ENCODE assay signal across 8 mouse cellular contexts in genomic region chr2:151008517-151008932, GRCm38 (mm10). TPM values are rescaled to one million over a fixed set of nuclear protein-coding genes. Genes with fewer than 3 reads are reported as not detected.
DNase-seq lines count a peak whose midpoint lies in the region; ATAC-seq and TF ChIP-seq lines count a peak whose summit lies in the region.

No protein-coding gene starts in this region.

- no peak for TF ChIP-seq CTCF in left cerebral cortex, adult 2 months (IDR thresholded peaks at IDR 0.05)
- TF ChIP-seq CTCF in testis, adult 2 months (IDR thresholded peaks at IDR 0.05; ENCODE audit: control insufficient read depth, insufficient read depth, insufficient replicate concordance, low read depth, low read length): no peak

- H3K9ac ChIP-seq in forebrain, embryonic 16.5 days (replicated peaks; ENCODE audit: low read depth, low read length): peak overlapping the region; percentile 88
- H3K9ac ChIP-seq in liver, embryonic 13.5 days: peak overlapping the region; percentile 97

- no peak for TF ChIP-seq POLR2A in testis, adult 2 months (IDR thresholded peaks at IDR 0.05; ENCODE audit: control insufficient read depth, low read depth, low read length)

- H3K9me3 ChIP-seq in forebrain, embryonic 16.5 days (ENCODE audit: control insufficient read depth, low read length): no peaks in the 10 kb centered on the region
- H3K9me3 ChIP-seq in liver, embryonic 13.5 days (replicated peaks): no peaks in the 10 kb centered on the region

- H3K4me1 ChIP-seq in forebrain, embryonic 16.5 days (replicated peaks; ENCODE audit: control insufficient read depth, insufficient read depth, low read length): peaks cover 17% of the 10 kb centered on the region
- H3K4me1 ChIP-seq in liver, embryonic 13.5 days (replicated peaks): peaks cover 76% of the 10 kb centered on the region
- peaks cover 7% of the 10 kb centered on the region for H3K4me1 ChIP-seq in testis, adult 2 months (ENCODE audit: control insufficient read depth, insufficient read depth, low read length)

- under 1% methylated on average over 21 of the region's 21 CpGs for WGBS in forebrain, embryonic 16.5 days
- under 1% methylated on average over 21 of the region's 21 CpGs for WGBS in liver, embryonic 13.5 days (ENCODE audit: insufficient replicate concordance)

- H3K27ac ChIP-seq in left cerebral cortex, adult 2 months: no peak overlapping the region
- H3K27ac ChIP-seq in forebrain, embryonic 16.5 days (ENCODE audit: low read length): peak overlapping the region; percentile 82
- peak overlapping the region; percentile 93 for H3K27ac ChIP-seq in liver, embryonic 13.5 days
- H3K27ac ChIP-seq in testis, adult 2 months (ENCODE audit: control insufficient read depth, insufficient read depth, low read depth, low read length): peak overlapping the region; percentile 82

- H3K36me3 ChIP-seq in forebrain, embryonic 16.5 days (ENCODE audit: control insufficient read depth, insufficient read depth): no peaks in the 10 kb centered on the region
- H3K36me3 ChIP-seq in liver, embryonic 13.5 days: no peaks in the 10 kb centered on the region
- H3K36me3 ChIP-seq in testis, adult 2 months (ENCODE audit: control insufficient read depth, insufficient read depth, low read length): no peaks in the 10 kb centered on the region

- peak overlapping the region; percentile 79 for H3K4me2 ChIP-seq in forebrain, embryonic 16.5 days (ENCODE audit: low read length)
- peak overlapping the region; percentile 91 for H3K4me2 ChIP-seq in liver, embryonic 13.5 days

- no peaks in the 10 kb centered on the region for H3K27me3 ChIP-seq in forebrain, embryonic 16.5 days (replicated peaks; ENCODE audit: control insufficient read depth, insufficient read depth, low read length)
- no peaks in the 10 kb centered on the region for H3K27me3 ChIP-seq in liver, embryonic 13.5 days
- no peaks in the 10 kb centered on the region for H3K27me3 ChIP-seq in testis, adult 2 months (ENCODE audit: control insufficient read depth, insufficient read depth, low read length)

- ATAC-seq in forebrain, embryonic 16.5 days: peak; percentile 36
- ATAC-seq in liver, embryonic 13.5 days (ENCODE audit: low read depth): peak; percentile 41

- no peak for DNase-seq in left cerebral cortex, adult 2 months (ENCODE audit: extremely low spot score in 1 of 2, low spot score in 2 of 2)
- DNase-seq in left cerebral cortex, postnatal 14 days (ENCODE audit: low spot score in 2 of 2): no peak
- peak; percentile 47 for DNase-seq in adrenal gland, adult 8-10 months
- DNase-seq in liver, embryonic 13.5 days: peak; percentile 48
- DNase-seq in layer of hippocampus, postnatal 10 days (ENCODE audit: low spot score in 2 of 2): no peak
- DNase-seq in lung, postnatal 10 days: no peak

- H3K4me3 ChIP-seq in left cerebral cortex, adult 2 months: peak overlapping the region; percentile 76
- H3K4me3 ChIP-seq in forebrain, embryonic 16.5 days (replicated peaks; ENCODE audit: low read length): peak overlapping the region; percentile 86
- H3K4me3 ChIP-seq in liver, embryonic 13.5 days (replicated peaks): peak overlapping the region; percentile 94
- peak overlapping the region; percentile 93 for H3K4me3 ChIP-seq in testis, adult 2 months (ENCODE audit: control insufficient read depth, low read depth, low read length)

- intact Hi-C loops in left cerebral cortex, adult 2 months (cut with DNase I): loop anchor here (10.0 kb wide), 3 partner anchors 254 to 874 kb away; partner anchors contain the start of genes Apmap and Zfp120
- intact Hi-C loops in left cerebral cortex, postnatal 14 days (cut with DNase I): loop anchor here (10.0 kb wide), 1 partner anchor 404 kb away; the partner anchor contains the start of gene Apmap

RNA-seq across cellular contexts. Expression of gene Ninl, which starts 30.7 kb away (rescaled TPM):
- total RNA-seq in left cerebral cortex, adult 2 months (2021): 1 to 10 TPM; 6.4 to 6.5 TPM
- 1 to 10 TPM; 5.2 to 5.8 TPM for total RNA-seq in left cerebral cortex, postnatal 14 days (2021)
- 10 to 100 TPM; 22.3 to 36.1 (median 28.0) TPM for total RNA-seq in adrenal gland, adult 8-10 months (2022)
- 12.0 and 12.8 TPM in 2 replicates for polyA plus RNA-seq in forebrain, embryonic 16.5 days (2015; fragmentation: Nextera tagmentation; extraction: Ambion mirVana)
- 10.6 and 14.2 TPM in 2 replicates for polyA plus RNA-seq in liver, embryonic 13.5 days (2015; fragmentation: Nextera tagmentation; extraction: Ambion mirVana)
- polyA plus RNA-seq in testis, adult 2 months (2012; rRNA removed): 19.7 and 20.2 TPM in 2 replicates
- 10 to 100 TPM; 10.6 to 11.0 TPM for total RNA-seq in layer of hippocampus, postnatal 10 days (2021)

RNA-seq across cellular contexts. Expression of gene Nanp, which starts 30.7 kb away (rescaled TPM):
- total RNA-seq in left cerebral cortex, adult 2 months (2021): 10 to 100 TPM; 18.6 to 27.6 TPM
- total RNA-seq in left cerebral cortex, postnatal 14 days (2021): 10 to 100 TPM; 29.6 to 30.5 TPM
- 10 to 100 TPM; 10.8 to 17.5 (median 17.0) TPM for total RNA-seq in adrenal gland, adult 8-10 months (2022)
- 28.3 and 35.4 TPM in 2 replicates for polyA plus RNA-seq in forebrain, embryonic 16.5 days (2015; fragmentation: Nextera tagmentation; extraction: Ambion mirVana)
- 76.2 and 88.7 TPM in 2 replicates for polyA plus RNA-seq in liver, embryonic 13.5 days (2015; fragmentation: Nextera tagmentation; extraction: Ambion mirVana)
- polyA plus RNA-seq in testis, adult 2 months (2012; rRNA removed): 0.81 and 1.4 TPM in 2 replicates
- total RNA-seq in layer of hippocampus, postnatal 10 days (2021): 10 to 100 TPM; 17.2 to 17.3 TPM

Comparison
In these comparisons a context has a peak if more than half of its experiments do, and no peak if none do; other contexts are left out.
1. DNase-seq: peak in adrenal gland, adult 8-10 months (single experiment) and liver, embryonic 13.5 days (single experiment); none in left cerebral cortex, adult 2 months (0 of 2), left cerebral cortex, postnatal 14 days (0 of 2), layer of hippocampus, postnatal 10 days (0 of 2) and lung, postnatal 10 days (single experiment).
2. Peak in every context shown above with its lines, with median percentiles within 50 percentile points of each other: H3K4me3 ChIP-seq.